Mouse (Mus musculus): Measurements from ENCODE around the gene Gemin5. TPM values are rescaled to one million over a fixed set of nuclear protein-coding genes. Genes with fewer than 3 reads are reported as not detected.
"Not testable (repeated sequence)": the region's sequence is repeated elsewhere in the genome, so short reads cannot be mapped to it uniquely, and the experiment has no call there.

Gemin5 gene
- polyA plus RNA-seq, 1 experiment = 27.8 TPM

DNA sequence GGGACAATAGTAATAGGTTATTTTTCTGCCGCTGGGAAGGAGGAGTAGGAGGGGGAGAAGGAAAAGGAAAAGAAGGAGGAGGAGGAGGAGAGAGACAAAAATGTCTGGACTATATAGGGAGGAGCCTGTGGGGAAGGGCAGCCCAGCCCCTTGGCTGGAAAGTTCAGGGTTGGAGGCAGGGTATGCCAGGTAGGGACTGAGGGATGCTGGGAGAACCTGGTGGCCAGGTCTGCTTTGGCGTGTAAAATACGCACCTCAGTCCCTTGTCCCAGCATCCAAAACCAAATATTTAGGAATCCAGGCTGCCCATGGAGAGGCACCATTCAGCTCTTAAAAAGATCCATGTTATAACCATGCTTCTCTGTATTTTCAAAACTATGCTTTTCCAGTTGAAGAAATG lies 66.2 kb downstream of the Gemin5 start:
- Histone ChIP-seq H3K27me3 (ENCODE audit: control insufficient read depth, insufficient read depth, low read length) (no peaks in the 10 kb centered on the region), H3K36me3 (ENCODE audit: control insufficient read depth, insufficient read depth, low read length) (no peaks in the 10 kb centered on the region), H3K27ac (ENCODE audit: control insufficient read depth, insufficient read depth, low read depth, low read length) (no peak overlapping the region), H3K4me1 (ENCODE audit: control insufficient read depth, insufficient read depth, low read length) (peaks cover 16% of the 10 kb centered on the region), H3K4me3 (ENCODE audit: control insufficient read depth, low read depth, low read length) (no peak overlapping the region; the same call in 1 of the 2 replicates)
- TF ChIP-seq POLR2A (IDR thresholded peaks at IDR 0.05; ENCODE audit: control insufficient read depth, low read depth, low read length) = no peak
- TF ChIP-seq CTCF (IDR thresholded peaks at IDR 0.05; ENCODE audit: control insufficient read depth, insufficient read depth, insufficient replicate concordance, low read depth, low read length) = no peak

DNA sequence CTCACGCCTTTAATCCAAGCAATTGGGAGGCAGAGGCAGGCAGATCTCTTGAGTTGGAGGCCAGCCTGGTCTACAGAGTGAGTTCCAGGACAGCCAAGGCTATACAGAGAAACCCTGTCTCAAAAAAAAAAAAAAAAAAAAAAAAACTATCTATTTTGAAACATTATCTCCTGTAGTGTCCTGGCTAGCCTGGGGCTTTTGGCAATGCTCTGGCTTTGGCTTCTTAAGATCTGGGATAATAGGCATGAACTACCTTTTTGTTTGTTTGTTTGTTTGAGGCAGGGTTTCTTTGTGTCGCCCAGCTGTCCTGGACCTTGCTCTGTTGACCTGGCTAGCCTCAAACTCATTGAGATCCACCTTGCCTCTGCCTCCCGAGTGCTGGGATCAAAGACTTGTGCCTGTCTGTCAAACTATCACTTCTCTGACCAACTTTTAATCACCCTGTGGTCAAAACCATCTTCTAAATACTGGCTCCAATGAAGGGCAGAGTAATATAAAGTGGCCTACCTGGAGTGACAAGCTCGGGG lies 67.1 kb downstream of the Gemin5 start:
- Histone ChIP-seq H3K4me1 (ENCODE audit: control insufficient read depth, insufficient read depth, low read length) (peaks cover 16% of the 10 kb centered on the region), H3K36me3 (ENCODE audit: control insufficient read depth, insufficient read depth, low read length) (no peaks in the 10 kb centered on the region), H3K27me3 (ENCODE audit: control insufficient read depth, insufficient read depth, low read length) (no peaks in the 10 kb centered on the region), H3K27ac (ENCODE audit: control insufficient read depth, insufficient read depth, low read depth, low read length) (no peak overlapping the region), H3K4me3 (ENCODE audit: control insufficient read depth, low read depth, low read length) (no peak overlapping the region)
- TF ChIP-seq CTCF (IDR thresholded peaks at IDR 0.05; ENCODE audit: control insufficient read depth, insufficient read depth, insufficient replicate concordance, low read depth, low read length) (no peak), POLR2A (IDR thresholded peaks at IDR 0.05; ENCODE audit: control insufficient read depth, low read depth, low read length) (no peak)

DNA sequence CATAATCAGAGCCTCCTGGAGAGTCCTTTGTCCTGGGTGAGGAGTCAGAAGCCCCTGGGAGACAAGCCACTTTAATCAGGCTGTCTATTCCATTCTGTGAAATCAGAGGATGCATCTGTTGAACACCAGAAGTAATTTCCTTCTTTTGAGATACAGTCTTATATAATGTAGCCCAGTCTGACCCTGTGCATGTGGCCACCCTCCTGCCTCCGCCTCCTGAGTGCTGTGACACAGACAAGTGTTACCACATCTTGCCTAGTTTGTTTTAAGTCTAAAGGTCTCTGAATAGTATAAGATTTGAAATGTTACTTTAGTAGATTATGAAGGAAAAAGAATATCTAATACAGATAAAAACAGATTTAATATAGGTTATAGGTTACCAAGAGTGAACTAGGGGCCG lies 68.3 kb downstream of the Gemin5 start:
- H3K27ac ChIP-seq (ENCODE audit: control insufficient read depth, insufficient read depth, low read depth, low read length) = no peak overlapping the region
- H3K4me3 ChIP-seq (ENCODE audit: control insufficient read depth, low read depth, low read length) = no peak overlapping the region
- H3K27me3 ChIP-seq (ENCODE audit: control insufficient read depth, insufficient read depth, low read length) = no peaks in the 10 kb centered on the region
- H3K36me3 ChIP-seq (ENCODE audit: control insufficient read depth, insufficient read depth, low read length) = no peaks in the 10 kb centered on the region
- TF ChIP-seq CTCF (IDR thresholded peaks at IDR 0.05; ENCODE audit: control insufficient read depth, insufficient read depth, insufficient replicate concordance, low read depth, low read length) (no peak), POLR2A (IDR thresholded peaks at IDR 0.05; ENCODE audit: control insufficient read depth, low read depth, low read length) (no peak)
- H3K4me1 ChIP-seq (ENCODE audit: control insufficient read depth, insufficient read depth, low read length) = peaks cover 14% of the 10 kb centered on the region

GRCm38 (mm10) chr11:58098366-58098720 lies 70.0 kb downstream of the Gemin5 start:
- H3K27me3 ChIP-seq (ENCODE audit: control insufficient read depth, insufficient read depth, low read length); H3K36me3 ChIP-seq (ENCODE audit: control insufficient read depth, insufficient read depth, low read length); H3K27ac ChIP-seq (ENCODE audit: control insufficient read depth, insufficient read depth, low read depth, low read length); H3K4me3 ChIP-seq (ENCODE audit: control insufficient read depth, low read depth, low read length): not testable (repeated sequence)
- H3K4me1 ChIP-seq (ENCODE audit: control insufficient read depth, insufficient read depth, low read length) = peaks cover 10% of the 10 kb centered on the region

- no peak overlapping the region for H3K27ac ChIP-seq (ENCODE audit: control insufficient read depth, insufficient read depth, low read depth, low read length)
- H3K27me3 ChIP-seq (ENCODE audit: control insufficient read depth, insufficient read depth, low read length) = no peaks in the 10 kb centered on the region
- H3K4me1 ChIP-seq (ENCODE audit: control insufficient read depth, insufficient read depth, low read length) = peaks cover 9% of the 10 kb centered on the region
- TF ChIP-seq POLR2A (IDR thresholded peaks at IDR 0.05; ENCODE audit: control insufficient read depth, low read depth, low read length) = no peak; the same call in 1 of the 2 replicates
- no peak for TF ChIP-seq CTCF (IDR thresholded peaks at IDR 0.05; ENCODE audit: control insufficient read depth, insufficient read depth, insufficient replicate concordance, low read depth, low read length)
- H3K4me3 ChIP-seq (ENCODE audit: control insufficient read depth, low read depth, low read length) = peak overlapping the region; percentile 66
- no peaks in the 10 kb centered on the region for H3K36me3 ChIP-seq (ENCODE audit: control insufficient read depth, insufficient read depth, low read length)
Measured at GRCm38 (mm10) chr11:58097621-58098365, 70.5 kb downstream of the Gemin5 start.

- no peaks in the 10 kb centered on the region for H3K27me3 ChIP-seq (ENCODE audit: control insufficient read depth, insufficient read depth, low read length)
- no peak for TF ChIP-seq CTCF (IDR thresholded peaks at IDR 0.05; ENCODE audit: control insufficient read depth, insufficient read depth, insufficient replicate concordance, low read depth, low read length)
- TF ChIP-seq POLR2A (IDR thresholded peaks at IDR 0.05; ENCODE audit: control insufficient read depth, low read depth, low read length) = no peak
- H3K4me3 ChIP-seq (ENCODE audit: control insufficient read depth, low read depth, low read length) = peak overlapping the region; percentile 66
- peaks cover 3% of the 10 kb centered on the region; the same call in 1 of the 2 replicates for H3K4me1 ChIP-seq (ENCODE audit: control insufficient read depth, insufficient read depth, low read length)
- H3K36me3 ChIP-seq (ENCODE audit: control insufficient read depth, insufficient read depth, low read length) = no peaks in the 10 kb centered on the region
- H3K27ac ChIP-seq (ENCODE audit: control insufficient read depth, insufficient read depth, low read depth, low read length) = no peak overlapping the region
Measured at GRCm38 (mm10) chr11:58096821-58097620, 71.3 kb downstream of the Gemin5 start.

DNA sequence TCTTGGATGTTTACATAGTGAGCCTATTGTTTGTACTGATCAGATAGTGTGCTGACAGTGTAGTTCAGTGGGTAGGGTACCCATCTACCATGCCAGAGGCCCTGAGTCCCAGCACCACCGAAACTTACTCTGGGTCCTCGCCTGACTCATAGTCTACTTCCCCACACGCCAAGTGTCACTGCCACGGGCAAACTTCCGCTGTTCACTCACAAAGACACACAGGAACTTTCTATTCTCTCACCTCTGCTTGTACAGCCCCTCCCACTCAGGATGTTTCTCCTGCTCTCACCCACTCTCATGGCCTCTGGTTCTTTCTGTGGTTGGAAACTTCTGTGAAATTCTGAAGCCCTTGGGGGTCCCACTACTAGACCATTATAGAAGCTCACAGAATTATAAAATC lies 72.2 kb downstream of the Gemin5 start:
- Histone ChIP-seq H3K4me3 (ENCODE audit: control insufficient read depth, low read depth, low read length) (no peak overlapping the region), H3K36me3 (ENCODE audit: control insufficient read depth, insufficient read depth, low read length) (no peaks in the 10 kb centered on the region), H3K27ac (ENCODE audit: control insufficient read depth, insufficient read depth, low read depth, low read length) (no peak overlapping the region), H3K4me1 (ENCODE audit: control insufficient read depth, insufficient read depth, low read length) (peaks cover 3% of the 10 kb centered on the region; the same call in 1 of the 2 replicates), H3K27me3 (ENCODE audit: control insufficient read depth, insufficient read depth, low read length) (no peaks in the 10 kb centered on the region)
- TF ChIP-seq POLR2A (IDR thresholded peaks at IDR 0.05; ENCODE audit: control insufficient read depth, low read depth, low read length) (no peak), CTCF (IDR thresholded peaks at IDR 0.05; ENCODE audit: control insufficient read depth, insufficient read depth, insufficient replicate concordance, low read depth, low read length) (no peak)

All from testis, adult 2 months (tissue).